Mouse (Mus musculus): ENCODE results near the gene Sh2d3c. TPM values are rescaled to one million over a fixed set of nuclear protein-coding genes. Genes with fewer than 3 reads are reported as not detected.
A peak's percentile ranks its signal among the peaks of the same experiment; 100 is the strongest.

Gene Sh2d3c
- polyA plus RNA-seq, 1 experiment = 0.52 TPM

DNA sequence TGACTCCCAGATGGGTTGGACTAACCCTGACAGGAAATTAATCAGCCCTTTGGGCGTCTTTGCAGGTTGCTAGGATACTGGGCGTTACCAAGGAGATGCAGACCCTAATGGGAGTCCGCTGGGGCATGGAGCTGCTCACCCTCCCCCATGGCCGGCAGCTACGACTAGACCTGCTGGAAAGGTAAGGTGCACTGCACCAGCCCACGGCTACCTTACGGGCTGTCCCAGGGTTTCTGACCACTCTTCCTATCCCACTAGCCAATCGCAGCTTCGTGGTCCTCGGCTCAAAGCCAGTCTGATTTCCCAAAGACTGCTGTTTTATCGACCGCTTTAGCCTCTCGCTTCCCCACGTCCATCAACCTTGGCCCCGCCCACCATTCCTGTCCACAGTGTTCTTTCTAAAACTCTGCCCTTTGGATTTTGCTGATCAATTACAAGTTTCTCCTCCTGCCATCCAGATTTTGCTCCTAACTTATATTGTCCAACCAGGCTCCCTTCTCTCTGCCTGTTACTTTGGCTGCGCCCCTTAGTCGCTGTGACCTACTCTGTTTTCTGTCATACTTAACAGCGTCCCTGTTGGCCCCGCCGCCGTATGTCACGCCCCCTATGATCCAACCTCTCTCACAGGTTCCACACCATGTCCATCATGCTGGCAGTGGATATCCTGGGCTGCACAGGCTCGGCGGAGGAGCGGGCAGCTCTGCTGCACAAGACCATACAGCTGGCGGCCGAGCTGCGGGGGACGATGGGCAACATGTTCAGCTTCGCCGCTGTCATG is 30.2 kb downstream of the Sh2d3c start:
- TF ChIP-seq MYOG (IDR thresholded peaks at IDR 0.05; ENCODE audit: control insufficient read depth in 1 of 3, insufficient read depth in 1 of 3, insufficient read length in 2 of 3, low read depth in 2 of 3) (no peak), MYOD1 (IDR thresholded peaks at IDR 0.05; ENCODE audit: control insufficient read depth in 1 of 3, insufficient read length in 2 of 3, low read depth in 2 of 3) (no peak), E2F4 (IDR thresholded peaks at IDR 0.05; ENCODE audit: insufficient read depth) (no peak), CEBPB (IDR thresholded peaks at IDR 0.05; ENCODE audit: insufficient read depth, poor library complexity, severe bottlenecking) (no peak), POLR2A (IDR thresholded peaks at IDR 0.05; ENCODE audit: insufficient read length, low read depth) (no peak), TCF12 (IDR thresholded peaks at IDR 0.05; ENCODE audit: insufficient read depth, poor library complexity, severe bottlenecking) (no peak), USF1 (IDR thresholded peaks at IDR 0.05; ENCODE audit: low read depth) (no peak), SRF (IDR thresholded peaks at IDR 0.05; ENCODE audit: control insufficient read depth, insufficient read length, low read depth) (no peak), POLR2AphosphoS2 (IDR thresholded peaks at IDR 0.05; ENCODE audit: insufficient read length, low read depth) (no peak), REST (IDR thresholded peaks at IDR 0.05; ENCODE audit: insufficient read depth, insufficient read length) (no peak)
- Histone ChIP-seq H3ac (ENCODE audit: control insufficient read depth, insufficient read length) (no peak overlapping the region), H3K79me2 (ENCODE audit: control insufficient read depth, insufficient read depth) (no peaks in the 10 kb centered on the region), H3K4me2 (ENCODE audit: low read depth) (no peak overlapping the region), H3K36me3 (ENCODE audit: control insufficient read depth, insufficient read depth) (no peaks in the 10 kb centered on the region), H3K4me3 (no peak overlapping the region), H3K27me3 (ENCODE audit: control insufficient read depth, insufficient read depth, insufficient read length) (peaks cover under 1% of the 10 kb centered on the region)

DNA sequence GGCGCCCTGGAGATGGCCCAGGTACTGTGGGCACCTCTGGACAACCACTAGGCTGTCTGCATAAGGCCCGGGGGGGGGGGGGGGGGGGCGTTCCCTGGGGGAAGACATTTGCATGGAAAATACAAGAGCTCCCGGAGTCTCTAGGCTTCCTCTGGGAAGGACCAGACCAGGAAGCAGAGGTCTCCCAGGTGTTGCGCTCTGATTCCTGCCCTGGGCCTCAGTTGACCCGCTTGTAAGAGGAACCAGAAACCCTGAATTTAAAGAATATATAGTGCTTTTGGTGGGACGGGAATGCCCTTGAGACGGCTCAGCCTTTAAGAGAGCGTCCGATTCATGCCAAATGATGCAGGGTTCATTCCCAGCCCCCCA is 30.8 kb downstream of the Sh2d3c start:
- Histone ChIP-seq H3K4me2 (ENCODE audit: low read depth) (no peak overlapping the region), H3K4me3 (no peak overlapping the region), H3K79me2 (ENCODE audit: control insufficient read depth, insufficient read depth) (no peaks in the 10 kb centered on the region), H3ac (ENCODE audit: control insufficient read depth, insufficient read length) (no peak overlapping the region), H3K27me3 (ENCODE audit: control insufficient read depth, insufficient read depth, insufficient read length) (no peaks in the 10 kb centered on the region), H3K36me3 (ENCODE audit: control insufficient read depth, insufficient read depth) (no peaks in the 10 kb centered on the region)
- TF ChIP-seq POLR2AphosphoS2 (IDR thresholded peaks at IDR 0.05; ENCODE audit: insufficient read length, low read depth) (no peak), POLR2A (IDR thresholded peaks at IDR 0.05; ENCODE audit: insufficient read length, low read depth) (no peak), MAX (IDR thresholded peaks at IDR 0.05; ENCODE audit: low read depth) (no peak), CEBPB (IDR thresholded peaks at IDR 0.05; ENCODE audit: insufficient read depth, poor library complexity, severe bottlenecking) (no peak), MYOG (IDR thresholded peaks at IDR 0.05; ENCODE audit: control insufficient read depth in 1 of 3, insufficient read depth in 1 of 3, insufficient read length in 2 of 3, low read depth in 2 of 3) (no peak), MYOD1 (IDR thresholded peaks at IDR 0.05; ENCODE audit: control insufficient read depth in 1 of 3, insufficient read length in 2 of 3, low read depth in 2 of 3) (no peak)

DNA sequence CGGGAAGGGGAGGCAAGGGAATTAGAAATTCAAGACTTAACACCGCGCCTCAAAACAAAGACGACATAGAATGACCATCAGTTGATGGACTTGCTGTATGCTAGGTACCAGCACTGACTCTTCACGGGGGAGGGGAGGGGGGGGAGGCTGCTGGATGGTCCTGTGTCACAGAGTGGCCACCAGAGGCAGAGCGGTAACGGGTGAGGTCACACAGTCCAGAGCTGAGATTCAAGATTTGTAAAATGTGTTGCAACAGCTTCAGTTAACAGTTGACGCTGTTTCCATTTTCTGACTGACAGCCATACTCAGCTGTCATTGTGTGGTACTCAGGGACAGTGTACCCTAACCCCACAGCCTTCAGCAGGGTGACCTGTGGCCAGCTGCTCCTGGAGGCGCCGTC is 31.3 kb downstream of the Sh2d3c start:
- Histone ChIP-seq H3K4me3 (no peak overlapping the region), H3K4me2 (ENCODE audit: low read depth) (no peak overlapping the region), H3ac (ENCODE audit: control insufficient read depth, insufficient read length) (no peak overlapping the region), H3K27me3 (ENCODE audit: control insufficient read depth, insufficient read depth, insufficient read length) (no peaks in the 10 kb centered on the region), H3K79me2 (ENCODE audit: control insufficient read depth, insufficient read depth) (no peaks in the 10 kb centered on the region), H3K36me3 (ENCODE audit: control insufficient read depth, insufficient read depth) (no peaks in the 10 kb centered on the region)
- TF ChIP-seq USF1 (IDR thresholded peaks at IDR 0.05; ENCODE audit: low read depth) (no peak), CEBPB (IDR thresholded peaks at IDR 0.05; ENCODE audit: insufficient read depth, poor library complexity, severe bottlenecking) (no peak), REST (IDR thresholded peaks at IDR 0.05; ENCODE audit: insufficient read depth, insufficient read length) (no peak), MYOG (IDR thresholded peaks at IDR 0.05; ENCODE audit: control insufficient read depth in 1 of 3, insufficient read depth in 1 of 3, insufficient read length in 2 of 3, low read depth in 2 of 3) (no peak)

DNA sequence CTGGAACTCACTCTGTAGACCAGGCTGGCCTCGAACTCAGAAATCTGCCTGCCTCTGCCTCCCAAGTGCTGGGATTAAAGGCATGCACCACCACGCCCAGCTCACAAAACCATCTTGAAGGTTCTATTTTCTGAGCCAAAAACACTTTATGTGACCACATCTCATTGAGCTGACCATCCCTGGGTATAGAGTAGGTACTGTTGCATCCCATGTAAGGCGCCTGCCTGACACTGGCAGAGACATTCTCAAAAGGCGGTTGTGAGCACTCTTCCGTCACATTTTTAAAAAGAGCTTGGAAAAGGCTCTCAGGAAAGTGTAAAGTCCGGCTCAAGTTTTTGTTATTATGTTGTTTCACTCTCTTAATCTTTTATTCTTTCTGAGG is 35.8 kb downstream of the Sh2d3c start:
- Histone ChIP-seq H3K4me2 (ENCODE audit: low read depth) (peak overlapping the region; percentile 75), H3K4me3 (peak overlapping the region; percentile 34), H3K79me2 (ENCODE audit: control insufficient read depth, insufficient read depth) (no peaks in the 10 kb centered on the region), H3K27me3 (ENCODE audit: control insufficient read depth, insufficient read depth, insufficient read length) (no peaks in the 10 kb centered on the region), H3ac (ENCODE audit: control insufficient read depth, insufficient read length) (peak overlapping the region; percentile 50), H3K36me3 (ENCODE audit: control insufficient read depth, insufficient read depth) (no peaks in the 10 kb centered on the region)
- TF ChIP-seq E2F4 (IDR thresholded peaks at IDR 0.05; ENCODE audit: insufficient read depth) (no peak), TCF3 (IDR thresholded peaks at IDR 0.05; ENCODE audit: insufficient read length, low read depth) (no peak), TCF12 (IDR thresholded peaks at IDR 0.05; ENCODE audit: insufficient read depth, poor library complexity, severe bottlenecking) (no peak), POLR2A (IDR thresholded peaks at IDR 0.05; ENCODE audit: insufficient read length, low read depth) (no peak), CEBPB (IDR thresholded peaks at IDR 0.05; ENCODE audit: insufficient read depth, poor library complexity, severe bottlenecking) (no peak), MYOD1 (IDR thresholded peaks at IDR 0.05; ENCODE audit: control insufficient read depth in 1 of 3, insufficient read length in 2 of 3, low read depth in 2 of 3) (no peak), MYOG (IDR thresholded peaks at IDR 0.05; ENCODE audit: control insufficient read depth in 1 of 3, insufficient read depth in 1 of 3, insufficient read length in 2 of 3, low read depth in 2 of 3) (no peak), REST (IDR thresholded peaks at IDR 0.05; ENCODE audit: insufficient read depth, insufficient read length) (no peak)

DNA sequence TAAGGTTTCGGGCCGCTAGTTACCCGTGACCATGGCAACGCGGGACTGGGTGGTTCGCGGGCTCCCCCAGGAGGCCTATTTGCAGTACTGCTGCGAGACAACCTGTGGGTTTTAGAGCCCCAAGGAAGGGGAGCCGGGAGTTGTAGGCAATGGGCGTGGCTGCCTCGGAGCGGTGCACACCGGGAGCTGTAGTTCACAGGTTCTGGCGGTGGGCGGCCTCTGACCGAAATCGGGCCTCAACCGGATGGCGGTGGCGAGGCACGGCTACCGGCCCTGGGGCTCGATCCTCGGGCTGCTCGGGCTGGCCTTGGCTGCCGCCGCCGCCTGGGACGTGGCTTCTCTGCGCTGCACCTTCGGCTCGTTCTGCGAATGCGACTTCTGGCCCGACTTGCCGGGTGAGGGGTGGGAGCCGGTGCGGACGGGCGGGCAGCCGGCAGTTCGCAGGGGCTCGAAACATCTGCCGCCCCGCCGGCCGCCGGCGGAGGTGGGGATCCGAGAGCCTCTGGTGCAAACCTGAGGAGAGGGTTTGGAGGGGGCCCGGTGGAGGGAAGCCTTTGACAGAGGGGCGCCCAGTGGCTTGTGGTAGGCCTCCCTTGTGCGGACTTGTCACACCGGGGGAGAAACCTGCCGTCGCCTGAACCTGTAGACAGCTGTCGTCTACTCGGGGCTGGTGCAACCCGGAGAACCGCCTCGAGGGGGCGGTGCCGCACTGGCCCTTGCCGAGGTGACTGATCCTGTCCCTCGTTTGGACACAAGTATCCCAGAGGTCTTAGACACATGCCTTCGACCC is 36.4 kb downstream of the Sh2d3c start, which contains the start of gene Tor2a:
Tor2a (plus strand) TSS at position 179 of the 790 bp plus-strand sequence.
- peak within 1 kb of the TSS; percentile 50 for H3ac ChIP-seq (ENCODE audit: control insufficient read depth, insufficient read length)
- peak within 1 kb of the TSS; percentile 34 for H3K4me3 ChIP-seq
- H3K36me3 ChIP-seq (ENCODE audit: control insufficient read depth, insufficient read depth) = no peaks in the 10 kb centered on the region
- H3K79me2 ChIP-seq (ENCODE audit: control insufficient read depth, insufficient read depth) = no peaks in the 10 kb centered on the region
- no peaks in the 10 kb centered on the region for H3K27me3 ChIP-seq (ENCODE audit: control insufficient read depth, insufficient read depth, insufficient read length)
- peak within 1 kb of the TSS; percentile 85 for H3K4me2 ChIP-seq (ENCODE audit: low read depth)
- TF ChIP-seq POLR2A (IDR thresholded peaks at IDR 0.05; ENCODE audit: insufficient read length, low read depth) = peak; percentile 86
- no peak for TF ChIP-seq REST (IDR thresholded peaks at IDR 0.05; ENCODE audit: insufficient read depth, insufficient read length)
- TF ChIP-seq USF1 (IDR thresholded peaks at IDR 0.05; ENCODE audit: low read depth) = no peak
- no peak for TF ChIP-seq CEBPB (IDR thresholded peaks at IDR 0.05; ENCODE audit: insufficient read depth, poor library complexity, severe bottlenecking)
- TF ChIP-seq E2F4 (IDR thresholded peaks at IDR 0.05; ENCODE audit: insufficient read depth) = no peak
- no peak for TF ChIP-seq TCF12 (IDR thresholded peaks at IDR 0.05; ENCODE audit: insufficient read depth, poor library complexity, severe bottlenecking)
- TF ChIP-seq POLR2AphosphoS2 (IDR thresholded peaks at IDR 0.05; ENCODE audit: insufficient read length, low read depth) = peak; percentile 79
- no peak for TF ChIP-seq MAX (IDR thresholded peaks at IDR 0.05; ENCODE audit: low read depth)
- peak; percentile 71 for TF ChIP-seq SRF (IDR thresholded peaks at IDR 0.05; ENCODE audit: control insufficient read depth, insufficient read length, low read depth)
- peak in 2 of 3 experiments; percentile 57 to 88 for TF ChIP-seq MYOD1 (IDR thresholded peaks at IDR 0.05; ENCODE audit: control insufficient read depth in 1 of 3, insufficient read length in 2 of 3, low read depth in 2 of 3)
- peak; percentile 20 to 88 (median 61) for TF ChIP-seq MYOG (IDR thresholded peaks at IDR 0.05; ENCODE audit: control insufficient read depth in 1 of 3, insufficient read depth in 1 of 3, insufficient read length in 2 of 3, low read depth in 2 of 3)
- no peak for TF ChIP-seq TCF3 (IDR thresholded peaks at IDR 0.05; ENCODE audit: insufficient read length, low read depth)

Data from myocyte (in vitro differentiated cells).